Comparison of ENCODE assay signal across 9 mouse cellular contexts in genomic region chr5:95970845-95971244, GRCm38 (mm10). TPM values are rescaled to one million over a fixed set of nuclear protein-coding genes. Genes with fewer than 3 reads are reported as not detected.
DNase-seq lines count a peak whose midpoint lies in the region; TF ChIP-seq lines count a peak whose summit lies in the region.
"Had no signal": no experiment of that assay in that cellular context is flagged by ENCODE, and none has a peak within 500 bp of the region (broad histone marks: within the 10 kb centered on the region; RNA-seq: fewer than 3 reads in every experiment).

No protein-coding gene starts in this region.

- DNase-seq in adrenal gland, adult (ENCODE audit: inconsistent age in 2 of 2, low spot score in 1 of 2), result peak; percentile 29 to 85
- no peak for DNase-seq in adrenal gland, adult 8-10 months
- peak; percentile 7 to 60 for DNase-seq in spleen, postnatal 10 days (ENCODE audit: low spot score in 2 of 2)
- no peak for DNase-seq in spleen, postnatal 36 days (ENCODE audit: low spot score in 2 of 2)
- peak; percentile 53 for DNase-seq in embryonic facial prominence, embryonic 10.5 days (ENCODE audit: low spot score)
- peak; percentile 38 to 84 for DNase-seq in kidney, postnatal 25 days
- peak; percentile 73 for DNase-seq in lung, postnatal 10 days
- peak; percentile 44 for DNase-seq in thymus, adult 2 months

- no peak overlapping the region for H3K27ac ChIP-seq in embryonic facial prominence, embryonic 10.5 days (replicated peaks)
- H3K27ac ChIP-seq in thymus, adult 2 months (ENCODE audit: control insufficient read depth, insufficient read depth, low read length), result no peak overlapping the region

- H3K36me3 ChIP-seq in embryonic facial prominence, embryonic 10.5 days (replicated peaks), result no peaks in the 10 kb centered on the region
- H3K36me3 ChIP-seq in thymus, adult 2 months (ENCODE audit: control insufficient read depth, insufficient read depth, low read length), result no peaks in the 10 kb centered on the region

- TF ChIP-seq POLR2A in thymus, adult 2 months (IDR thresholded peaks at IDR 0.05; ENCODE audit: control insufficient read depth, extremely low read depth, insufficient read depth, low read length, poor library complexity), result no peak

- H3K27me3 ChIP-seq in embryonic facial prominence, embryonic 10.5 days (replicated peaks; ENCODE audit: low read depth, poor library complexity, severe bottlenecking), result peaks cover 4% of the 10 kb centered on the region; the same call in 1 of the 2 replicates
- no peaks in the 10 kb centered on the region for H3K27me3 ChIP-seq in thymus, adult 2 months (ENCODE audit: control insufficient read depth, insufficient read depth, low read length)

- 38% methylated on average over 6 of the region's 6 CpGs for WGBS in embryonic facial prominence, embryonic 10.5 days
- WGBS in thymus, adult 2 months, result 36% methylated on average over 6 of the region's 6 CpGs

- no peaks in the 10 kb centered on the region for H3K9me3 ChIP-seq in embryonic facial prominence, embryonic 10.5 days

- no peaks in the 10 kb centered on the region for H3K4me1 ChIP-seq in embryonic facial prominence, embryonic 10.5 days
- no peaks in the 10 kb centered on the region for H3K4me1 ChIP-seq in thymus, adult 2 months (replicated peaks; ENCODE audit: control insufficient read depth, insufficient read depth, low read length)

- H3K4me3 ChIP-seq in embryonic facial prominence, embryonic 10.5 days, result no peak overlapping the region
- H3K4me3 ChIP-seq in thymus, adult 2 months (ENCODE audit: control insufficient read depth, insufficient read depth, low read length), result no peak overlapping the region

- TF ChIP-seq CTCF in thymus, adult 2 months (IDR thresholded peaks at IDR 0.05; ENCODE audit: borderline replicate concordance, control insufficient read depth, extremely low read depth, insufficient read depth, low read length, poor library complexity), result no peak

RNA-seq across cellular contexts. Expression of gene Cxcl13, which starts 14.1 kb away (rescaled TPM):
- 1 to 10 TPM in 1 of 4 experiments, under 1 TPM in 3; 0.31 to 3.6 (median 0.52) TPM for total RNA-seq in adrenal gland, adult 8-10 months (2022)
- polyA plus RNA-seq in embryonic facial prominence, embryonic 10.5 days (2016; fragmentation: Nextera tagmentation; extraction: Ambion mirVana), result 4.7 and 6.2 TPM in 2 replicates
- polyA plus RNA-seq in thymus, adult 2 months (2012; rRNA removed), result 0.42 and 0.55 TPM in 2 replicates
- polyA plus RNA-seq: C2C12 had no signal

Comparison
In these comparisons a context has a peak if more than half of its experiments do, and no peak if none do; other contexts are left out.
1. DNase-seq: peak in adrenal gland, adult (2 of 2), spleen, postnatal 10 days (2 of 2), embryonic facial prominence, embryonic 10.5 days (single experiment), kidney, postnatal 25 days (2 of 2), lung, postnatal 10 days (single experiment) and thymus, adult 2 months (single experiment); none in adrenal gland, adult 8-10 months (single experiment) and spleen, postnatal 36 days (0 of 2).